In the genomic region with DNA sequence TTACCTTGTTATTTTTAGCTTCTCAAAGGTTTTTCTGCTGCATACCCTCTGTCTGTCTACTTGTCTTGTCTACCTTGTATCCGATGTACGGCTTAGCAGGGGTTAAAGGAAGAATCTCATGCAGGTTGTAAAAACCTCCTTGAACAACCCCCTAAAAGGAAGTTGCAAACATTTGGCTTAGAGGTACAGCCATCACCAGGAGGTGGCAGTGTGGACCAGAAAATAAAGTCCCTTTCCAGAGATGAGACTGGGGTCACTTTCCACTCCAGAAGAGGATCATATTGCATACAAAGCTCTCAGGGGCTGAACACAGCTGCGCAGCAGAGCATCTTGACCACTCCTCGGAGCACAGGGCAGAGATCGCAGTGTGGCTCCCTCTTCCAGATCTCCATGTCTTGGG, we compare ENCODE assay signal across 8 mouse cellular contexts.
DNase-seq lines count a peak whose midpoint lies in the region.

No protein-coding gene starts in this region.

- DNase-seq in 3T3-L1 (ENCODE audit: low read depth, low spot score) (peak; percentile 66), A20 (ENCODE audit: low read depth, low spot score) (peak; percentile 42)
- peak; percentile 38 to 64 for DNase-seq in cerebellum, postnatal 14 days
- DNase-seq in frontal cortex, postnatal 36 days (ENCODE audit: low spot score in 2 of 2): peak; percentile 35 to 52
- DNase-seq in layer of hippocampus, postnatal 10 days (ENCODE audit: low spot score in 2 of 2): peak; percentile 76 to 78
- DNase-seq in lung, postnatal 36 days: peak; percentile 67
- peak; percentile 56 for DNase-seq in right cerebral cortex, postnatal 14 days
- DNase-seq in urinary bladder, adult 2 months (ENCODE audit: low spot score): no peak
